Mouse (Mus musculus): ENCODE results near the gene Uaca.

The Uaca gene

GRCm38 (mm10) chr9:60837449-60838141 is 43.3 kb downstream of the Uaca start:
- DNase-seq (ENCODE audit: low read depth, low spot score), result no peak

- DNase-seq (ENCODE audit: low read depth, low spot score), result no peak
Observed at GRCm38 (mm10) chr9:60838331-60838872, 44.1 kb downstream of the Uaca start.

- DNase-seq (ENCODE audit: low read depth, low spot score), result no peak
Observed at GRCm38 (mm10) chr9:60841393-60841792, 47.1 kb downstream of the Uaca start.

GRCm38 (mm10) chr9:60843415-60844076 is 49.2 kb downstream of the Uaca start:
- no peak for DNase-seq (ENCODE audit: low read depth, low spot score)

- DNase-seq (ENCODE audit: low read depth, low spot score), result no peak
Observed at GRCm38 (mm10) chr9:60848730-60849129, 54.4 kb downstream of the Uaca start.

- no peak for DNase-seq (ENCODE audit: low read depth, low spot score)
Observed at GRCm38 (mm10) chr9:60849986-60850385, 55.6 kb downstream of the Uaca start.

GRCm38 (mm10) chr9:60854196-60854595 is 59.9 kb downstream of the Uaca start:
- DNase-seq (ENCODE audit: low read depth, low spot score), result no peak

- peak; percentile 56 for DNase-seq (ENCODE audit: low read depth, low spot score)
Observed at GRCm38 (mm10) chr9:60857833-60858232, 63.5 kb downstream of the Uaca start.

GRCm38 (mm10) chr9:60858306-60858960 is 64.1 kb downstream of the Uaca start:
- peak; percentile 69 for DNase-seq (ENCODE audit: low read depth, low spot score)

- DNase-seq (ENCODE audit: low read depth, low spot score), result no peak
Observed at GRCm38 (mm10) chr9:60859031-60859430, 64.7 kb downstream of the Uaca start.

- no peak for DNase-seq (ENCODE audit: low read depth, low spot score)
Observed at GRCm38 (mm10) chr9:60861030-60861429, 66.7 kb downstream of the Uaca start.

GRCm38 (mm10) chr9:60864664-60865063 is 70.3 kb downstream of the Uaca start:
- DNase-seq (ENCODE audit: low read depth, low spot score), result no peak

GRCm38 (mm10) chr9:60865866-60866265 is 71.5 kb downstream of the Uaca start:
- DNase-seq (ENCODE audit: low read depth, low spot score), result no peak

- DNase-seq (ENCODE audit: low read depth, low spot score), result no peak
Observed at GRCm38 (mm10) chr9:60870451-60870850, 76.1 kb downstream of the Uaca start.

GRCm38 (mm10) chr9:60870919-60871503 is 76.7 kb downstream of the Uaca start:
- no peak for DNase-seq (ENCODE audit: low read depth, low spot score)

GRCm38 (mm10) chr9:60873257-60874054 is 79.1 kb downstream of the Uaca start:
- no peak for DNase-seq (ENCODE audit: low read depth, low spot score)

GRCm38 (mm10) chr9:60874055-60874392 is 79.7 kb downstream of the Uaca start:
- DNase-seq (ENCODE audit: low read depth, low spot score), result no peak

GRCm38 (mm10) chr9:60876085-60876484 is 81.7 kb downstream of the Uaca start:
- DNase-seq (ENCODE audit: low read depth, low spot score), result no peak

- DNase-seq (ENCODE audit: low read depth, low spot score), result no peak
Observed at GRCm38 (mm10) chr9:60876531-60876930, 82.2 kb downstream of the Uaca start.

- no peak for DNase-seq (ENCODE audit: low read depth, low spot score)
Observed at GRCm38 (mm10) chr9:60878051-60878557, 83.8 kb downstream of the Uaca start.

GRCm38 (mm10) chr9:60878630-60879029 is 84.3 kb downstream of the Uaca start:
- DNase-seq (ENCODE audit: low read depth, low spot score), result no peak
